Mouse (Mus musculus) gonadal fat pad, adult 2 months (tissue): ENCODE data around the gene Ubxn11. TPM values are rescaled to one million over a fixed set of nuclear protein-coding genes. Genes with fewer than 3 reads are reported as not detected.

ENCODE experiments used
- DNase-seq: peaks from one replicate; pipeline ENCODE4 v3.0.0-alpha.2; 2012; ENCODE audit warnings: low read depth
- polyA plus RNA-seq: library from polyadenylated mRNA; depleted of rRNA; stranded (reverse); fragments of >200 nt; gene quantifications from 2 replicates; pipeline ENCODE4 v1.2.3, GENCODE M21; 2012; rRNA removed

The Ubxn11 gene
- 22.2 and 28.3 TPM in 2 replicates for polyA plus RNA-seq

DNA sequence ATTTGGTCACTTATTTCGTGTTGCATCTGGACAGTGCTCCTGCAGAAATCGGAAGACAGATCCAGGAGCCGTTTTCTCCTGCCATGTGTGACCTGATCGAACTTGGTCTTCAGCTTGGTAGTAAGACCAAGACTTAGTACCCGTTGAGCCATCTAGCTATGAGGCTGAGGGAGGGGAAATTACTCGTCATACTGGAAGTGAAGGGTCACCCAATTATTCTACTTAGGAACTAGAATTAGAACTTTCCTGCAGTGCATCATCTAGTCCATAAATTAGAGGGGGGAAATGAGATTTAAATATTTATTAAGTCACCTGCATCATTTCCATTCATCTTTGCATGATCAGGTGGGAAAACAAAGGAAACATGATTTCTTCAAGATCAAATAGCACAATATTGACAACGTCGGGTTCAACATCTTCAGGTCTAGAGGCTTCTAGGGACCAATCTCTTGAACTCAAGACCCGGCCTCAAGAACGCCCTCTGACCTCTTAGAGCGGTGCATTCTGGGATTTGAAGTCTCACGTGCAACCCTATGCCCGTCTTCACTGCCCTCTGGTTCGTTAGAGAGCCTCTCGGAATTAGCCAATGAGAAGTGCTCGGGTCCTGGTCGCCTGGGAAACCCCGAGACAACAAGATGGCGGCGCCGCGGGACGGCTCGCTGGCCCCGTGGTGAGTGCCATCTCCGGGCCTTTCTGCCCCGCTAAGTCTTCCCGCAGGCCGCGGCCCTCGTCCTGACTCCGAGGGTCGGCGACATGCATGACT lies at the start of gene Ubxn11:
Ubxn11 (plus strand) TSS at position 592 of the 763 bp plus-strand sequence.
- no peak for DNase-seq

DNA sequence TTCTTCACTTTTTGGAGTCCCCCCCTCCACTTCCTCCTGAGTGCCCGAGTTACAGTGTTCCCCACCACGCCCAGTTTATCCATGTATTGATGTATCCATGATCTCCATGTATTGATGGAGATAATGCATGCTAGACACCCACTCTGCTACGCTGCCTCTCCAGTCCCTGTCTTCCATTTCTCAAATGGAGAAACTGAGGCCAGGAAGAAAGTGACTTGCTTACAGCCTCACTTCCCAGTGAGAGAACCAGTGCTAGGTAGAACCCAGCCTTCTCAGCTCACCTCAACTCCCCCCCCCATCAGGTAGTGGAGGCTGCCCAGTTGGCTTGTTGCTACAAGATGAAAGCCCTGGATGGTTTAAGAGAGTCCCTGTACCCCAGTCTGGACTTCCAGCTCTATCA lies 48.8 kb upstream of the Ubxn11 start, which contains the start of gene Zfp683:
Zfp683 (plus strand) TSS at position 301 of the 400 bp plus-strand sequence.
- DNase-seq: no peak

DNA sequence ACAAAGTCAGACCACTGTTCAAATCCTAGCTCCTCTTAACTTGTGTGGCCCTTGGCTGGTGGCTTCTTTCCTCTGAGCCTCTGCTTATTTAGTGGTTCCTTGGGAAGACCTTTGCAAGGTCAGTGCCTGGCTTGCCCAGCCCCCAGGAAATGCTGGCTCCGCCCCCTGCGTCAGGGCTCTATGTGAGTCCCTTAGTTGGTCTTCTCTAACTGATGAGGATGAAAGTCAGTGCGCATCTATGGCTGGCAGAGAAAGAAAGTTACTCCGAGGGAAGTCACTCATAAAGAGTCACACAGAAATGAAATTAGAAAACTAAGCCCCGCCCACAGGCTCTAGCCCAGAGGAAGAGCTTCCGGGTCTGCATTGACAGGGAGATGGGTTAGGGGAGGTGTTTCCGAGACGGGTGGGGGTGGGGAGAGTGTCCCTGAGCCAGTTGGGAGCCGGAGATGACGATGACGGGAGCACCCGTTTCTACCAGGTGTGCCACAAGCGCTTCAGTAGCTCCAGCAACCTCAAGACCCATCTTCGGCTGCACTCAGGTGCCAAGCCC lies 44.1 kb upstream of the Ubxn11 start:
- no peak for DNase-seq

DNA sequence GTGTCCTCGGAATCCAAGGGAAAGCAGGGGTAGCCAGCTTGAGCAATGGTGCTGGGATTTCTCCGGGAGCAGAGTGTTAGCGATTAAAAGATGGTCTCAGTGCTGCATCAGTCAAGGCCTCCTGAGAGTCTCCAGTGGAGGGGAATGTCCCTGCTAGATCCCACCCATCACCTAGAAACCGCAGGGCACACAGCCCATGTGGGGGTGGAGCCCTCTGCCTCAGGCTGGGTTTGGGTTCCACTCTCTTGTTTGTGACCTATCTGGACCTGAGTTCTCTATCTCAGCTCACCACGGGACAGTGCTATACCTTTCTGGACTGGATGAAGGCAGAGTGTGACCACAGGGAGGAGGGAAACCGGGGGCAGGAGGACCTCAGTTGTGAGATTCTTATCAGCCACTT lies 43.5 kb upstream of the Ubxn11 start:
- no peak for DNase-seq

DNA sequence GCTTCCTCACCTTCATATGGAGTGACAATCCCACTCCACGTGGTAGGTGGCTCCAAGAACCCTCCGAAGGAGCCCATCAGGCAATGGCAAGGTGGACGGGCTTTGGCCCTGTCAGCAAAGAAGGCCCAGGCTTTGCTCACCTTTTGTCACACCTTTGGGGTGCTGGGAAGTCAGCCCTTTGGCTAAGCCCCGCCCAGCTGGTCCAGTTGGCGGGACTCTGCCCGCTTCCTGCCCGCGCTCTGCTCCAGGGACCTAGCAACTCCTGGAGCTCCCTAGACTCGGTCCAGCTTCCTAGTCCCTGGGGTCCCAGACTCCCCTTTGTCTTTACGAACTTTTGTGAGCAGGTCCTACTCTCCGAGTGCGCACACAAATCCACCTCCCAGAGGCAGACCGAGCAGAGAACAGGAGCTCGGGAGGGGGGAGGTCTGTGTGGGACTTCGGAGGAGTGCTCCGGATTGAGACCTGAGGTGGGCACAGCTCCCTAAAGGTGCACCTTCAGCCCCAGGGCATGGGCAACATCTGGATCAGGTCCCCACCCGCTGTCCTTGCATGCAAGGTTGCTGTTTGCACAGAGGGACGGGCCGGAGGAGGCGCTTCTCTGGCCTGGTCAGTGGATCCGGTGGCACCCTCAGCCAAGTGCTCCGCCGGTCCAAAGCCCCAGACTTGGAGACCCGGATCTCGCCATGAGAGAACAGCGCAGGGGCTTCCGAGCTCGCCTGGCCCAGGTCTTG lies 42.1 kb upstream of the Ubxn11 start, which contains the start of gene Crybg2:
Crybg2 (plus strand) TSS at position 681 of the 731 bp plus-strand sequence.
- no peak for DNase-seq

DNA sequence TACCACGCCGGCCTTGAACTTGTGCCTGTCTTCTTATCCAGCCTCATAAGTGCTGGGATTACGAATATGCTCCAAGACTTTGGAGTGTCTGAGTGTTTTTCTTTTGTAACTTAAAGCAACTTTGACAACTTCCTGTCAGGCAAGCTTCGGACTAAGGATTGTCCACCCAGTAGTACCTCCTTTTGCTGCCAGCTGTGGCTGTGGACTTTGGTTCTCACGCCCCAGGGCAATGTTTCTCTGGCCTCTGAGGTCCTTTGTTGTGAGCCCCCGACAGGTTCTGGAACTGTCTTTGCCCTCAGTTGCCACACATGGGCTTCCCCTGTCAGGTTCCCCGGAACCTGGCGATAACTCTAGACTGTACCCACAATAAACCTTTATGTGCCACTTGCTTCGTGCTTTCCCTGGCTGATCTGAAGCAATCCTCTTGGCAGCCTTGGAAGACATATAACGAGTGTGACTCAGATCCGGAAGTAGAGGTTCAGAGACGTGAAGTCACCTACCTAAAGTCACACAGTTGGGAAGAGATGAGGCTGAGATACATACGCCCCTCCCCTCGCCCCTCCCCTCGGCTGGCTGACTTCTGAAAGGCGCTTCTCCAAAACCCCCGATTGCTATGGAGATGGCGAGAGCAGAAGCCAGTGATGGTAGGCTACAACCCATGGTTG lies 41.1 kb upstream of the Ubxn11 start:
- peak; percentile 95 for DNase-seq

DNA sequence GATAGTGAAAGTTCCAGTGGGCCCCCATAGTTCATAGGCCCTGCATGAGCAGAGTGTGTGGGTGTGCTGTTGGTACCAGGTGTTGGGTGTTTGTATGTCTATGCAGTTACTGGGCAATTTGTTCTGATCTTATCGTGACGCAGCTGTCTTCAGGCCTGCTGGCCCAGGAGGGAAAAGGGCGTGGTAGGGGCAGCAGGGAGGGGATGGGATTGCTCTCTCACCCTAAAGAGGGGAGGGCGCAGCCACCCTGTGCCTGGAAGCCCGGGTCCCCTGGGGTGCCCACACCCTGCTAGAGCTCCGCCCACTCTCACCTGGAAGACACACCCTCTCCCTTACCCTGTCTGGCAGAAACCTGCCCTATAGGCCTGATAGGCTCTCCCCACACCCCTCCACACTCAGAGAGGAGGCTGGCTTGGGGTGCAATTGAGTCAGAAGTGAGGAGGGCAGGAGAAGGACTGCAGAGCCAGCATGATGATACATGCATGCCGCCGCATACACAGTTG lies 40.4 kb upstream of the Ubxn11 start:
- no peak for DNase-seq

DNA sequence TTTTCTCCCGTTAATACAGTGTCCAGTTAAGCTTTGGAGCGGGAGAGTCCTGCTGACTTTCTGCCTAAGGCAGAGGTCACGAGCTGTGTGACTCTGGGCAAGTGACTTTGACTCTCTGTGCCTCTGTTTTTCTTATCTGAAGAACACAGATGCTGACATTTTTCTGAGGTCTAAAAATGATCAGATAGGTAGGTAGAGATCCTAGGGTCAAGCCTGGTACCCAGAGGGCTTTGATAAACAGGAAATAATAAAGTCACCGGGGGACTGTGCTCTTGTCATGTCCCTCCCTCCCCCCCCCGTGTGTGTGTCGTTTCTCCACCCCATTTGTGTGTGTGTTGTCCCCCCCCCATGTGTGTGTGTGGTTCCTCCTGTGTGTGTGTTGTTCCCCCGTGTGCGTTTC lies 39.8 kb upstream of the Ubxn11 start:
- no peak for DNase-seq

DNA sequence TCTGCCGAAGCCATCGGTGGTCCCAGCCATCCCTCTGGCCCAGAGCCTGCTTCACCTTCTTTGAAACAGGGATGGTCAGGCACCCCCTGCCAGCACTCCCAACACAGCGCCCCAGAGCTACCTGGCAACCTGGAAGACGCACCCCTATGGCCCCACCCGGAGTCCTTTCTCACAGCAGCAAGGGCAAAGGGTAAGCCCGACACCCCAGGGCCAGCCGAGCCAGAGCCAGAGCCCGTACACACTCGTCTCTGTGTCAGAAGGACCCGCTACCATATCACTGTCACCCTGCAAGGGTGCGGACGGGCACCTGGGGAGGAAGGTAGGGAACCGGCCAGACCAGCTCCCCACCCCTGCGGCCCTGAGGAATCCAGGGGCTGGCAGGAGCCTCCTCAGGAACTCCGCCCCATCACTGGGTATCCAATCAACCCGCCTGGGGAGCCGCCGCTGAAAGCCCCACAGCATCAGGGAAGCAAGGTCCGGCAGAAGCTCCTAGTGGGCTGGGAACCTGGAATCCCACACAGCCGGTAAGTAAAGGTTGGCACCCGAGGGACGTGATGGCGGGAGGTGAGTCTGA lies 36.9 kb upstream of the Ubxn11 start:
- no peak for DNase-seq

DNA sequence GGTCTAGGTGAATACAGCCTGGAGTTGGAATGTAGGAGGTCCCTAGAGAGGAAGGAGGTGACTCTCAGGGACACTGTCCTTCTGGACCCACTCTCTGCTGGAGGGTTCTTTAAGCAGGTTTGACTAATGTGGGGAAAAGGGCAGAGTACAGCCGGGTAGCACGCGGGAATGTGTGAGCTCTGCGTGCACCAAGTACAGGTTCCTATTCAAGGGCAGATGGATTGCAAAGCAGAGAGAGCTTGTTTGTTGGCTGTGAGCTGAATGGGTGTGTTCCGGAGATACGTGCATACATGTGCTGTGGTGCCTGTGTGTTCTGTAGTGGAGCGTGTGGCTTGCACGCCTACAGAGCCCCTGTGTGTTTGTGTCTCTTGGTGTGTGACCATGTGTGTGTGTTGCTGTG lies 35.0 kb upstream of the Ubxn11 start:
- no peak for DNase-seq

DNA sequence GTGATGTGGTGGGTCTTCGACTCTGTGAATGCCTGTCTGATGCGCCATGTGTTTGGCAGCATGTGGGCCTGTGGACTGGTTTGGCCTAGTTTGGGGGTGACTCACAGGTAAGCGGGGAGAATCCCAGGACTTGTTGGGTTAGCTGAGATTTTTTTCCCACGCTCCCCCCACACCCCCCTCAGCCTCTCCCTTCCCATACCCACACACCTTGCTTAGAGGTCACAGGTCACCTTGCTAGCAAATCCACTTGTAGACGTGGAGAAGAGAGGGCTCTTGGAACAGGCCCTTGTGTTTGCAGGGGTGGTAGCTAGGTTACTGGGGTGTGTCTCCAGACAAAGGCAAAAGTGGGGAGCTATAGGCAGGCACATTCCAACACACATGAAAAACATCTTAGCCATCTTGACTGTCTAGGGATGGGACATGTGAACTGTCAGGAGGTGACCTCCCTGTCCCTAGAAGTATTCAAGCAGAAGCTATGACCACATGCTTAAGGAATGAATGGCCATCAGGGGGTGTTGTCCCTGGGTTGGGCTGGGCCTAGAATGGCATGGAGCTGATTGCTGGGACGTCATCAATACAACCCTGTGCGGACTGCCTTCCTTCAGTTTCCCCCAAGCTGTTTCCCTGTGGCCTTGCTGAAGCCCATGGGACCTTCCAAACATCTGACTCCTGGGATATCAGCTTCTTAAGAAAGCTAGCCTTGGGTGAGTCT lies 34.4 kb upstream of the Ubxn11 start:
- DNase-seq: no peak

DNA sequence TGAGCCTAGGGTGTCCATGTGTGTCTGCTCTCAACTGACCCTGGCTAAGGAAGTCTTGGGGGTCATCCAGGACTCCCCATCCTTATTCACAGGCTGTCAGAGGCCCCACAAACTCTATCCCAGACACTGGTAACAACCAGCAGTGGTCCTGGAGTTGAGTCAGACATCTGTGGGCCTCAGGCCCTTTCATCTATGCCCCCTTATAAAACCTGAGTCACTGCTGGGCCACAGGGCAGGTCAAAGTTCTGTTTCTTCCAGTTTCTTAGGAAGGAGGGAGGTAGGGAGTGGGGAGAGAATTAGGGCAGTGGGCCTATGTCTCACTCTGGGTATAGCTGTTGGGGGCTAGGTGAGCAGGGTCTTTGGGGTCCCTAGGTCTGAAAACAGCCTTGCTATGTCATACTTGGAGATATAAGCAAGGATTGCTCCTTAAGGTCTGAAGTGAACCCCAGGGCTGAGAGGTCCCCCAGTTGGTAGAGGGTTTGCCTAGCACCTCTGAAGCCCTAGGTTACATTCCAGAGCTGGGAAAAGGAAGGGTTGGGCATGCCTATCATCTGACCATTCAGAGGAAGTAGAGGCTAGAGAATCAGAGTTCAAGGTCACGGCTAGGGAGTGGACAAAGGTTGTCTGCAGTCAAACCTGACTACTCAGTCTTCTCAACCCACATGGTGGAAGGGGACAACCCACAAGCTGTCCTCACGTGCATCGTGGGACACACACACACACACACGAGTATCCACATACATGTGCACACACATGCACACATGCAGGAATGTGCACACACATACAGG lies 33.4 kb upstream of the Ubxn11 start:
- DNase-seq: no peak

DNA sequence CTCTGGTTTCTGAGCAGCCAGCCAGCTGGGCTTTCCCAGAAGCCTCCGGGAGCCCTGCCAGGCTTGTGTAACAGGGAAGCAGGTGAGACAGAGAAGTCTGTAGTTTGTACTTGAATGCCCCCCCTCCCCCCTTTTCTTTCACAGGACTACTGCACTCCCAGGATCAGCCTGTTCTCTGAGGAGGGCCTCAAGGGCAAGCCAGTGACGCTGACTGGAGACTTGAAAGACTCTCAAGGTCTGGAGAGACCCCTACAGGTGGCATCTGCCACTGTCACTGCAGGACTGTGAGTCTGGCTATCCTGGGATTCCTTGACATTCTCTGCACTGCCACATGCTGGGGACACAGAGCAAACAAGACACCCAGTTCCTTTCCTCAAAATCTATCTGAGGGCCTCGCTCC lies 23.7 kb upstream of the Ubxn11 start:
- no peak for DNase-seq

DNA sequence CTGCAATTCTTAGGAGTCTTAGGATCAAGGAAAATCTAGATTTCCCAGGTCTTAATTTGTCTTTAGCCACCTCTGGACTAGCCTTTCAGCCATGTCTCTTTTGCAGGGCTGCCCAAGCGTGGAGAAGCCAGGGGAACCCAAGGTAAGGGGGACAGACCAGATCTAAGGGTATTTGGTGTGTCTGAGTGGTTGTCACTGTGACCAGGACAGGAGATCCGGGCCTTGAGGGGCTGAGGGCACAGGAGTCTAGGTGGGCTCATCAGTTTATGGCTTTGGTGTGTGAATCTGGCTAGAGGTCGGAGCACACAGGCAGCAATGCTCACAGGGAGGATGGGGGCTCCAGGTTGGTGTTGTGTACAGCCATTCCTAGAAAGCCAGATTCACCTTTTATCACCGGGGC lies 21.7 kb upstream of the Ubxn11 start:
- no peak for DNase-seq

DNA sequence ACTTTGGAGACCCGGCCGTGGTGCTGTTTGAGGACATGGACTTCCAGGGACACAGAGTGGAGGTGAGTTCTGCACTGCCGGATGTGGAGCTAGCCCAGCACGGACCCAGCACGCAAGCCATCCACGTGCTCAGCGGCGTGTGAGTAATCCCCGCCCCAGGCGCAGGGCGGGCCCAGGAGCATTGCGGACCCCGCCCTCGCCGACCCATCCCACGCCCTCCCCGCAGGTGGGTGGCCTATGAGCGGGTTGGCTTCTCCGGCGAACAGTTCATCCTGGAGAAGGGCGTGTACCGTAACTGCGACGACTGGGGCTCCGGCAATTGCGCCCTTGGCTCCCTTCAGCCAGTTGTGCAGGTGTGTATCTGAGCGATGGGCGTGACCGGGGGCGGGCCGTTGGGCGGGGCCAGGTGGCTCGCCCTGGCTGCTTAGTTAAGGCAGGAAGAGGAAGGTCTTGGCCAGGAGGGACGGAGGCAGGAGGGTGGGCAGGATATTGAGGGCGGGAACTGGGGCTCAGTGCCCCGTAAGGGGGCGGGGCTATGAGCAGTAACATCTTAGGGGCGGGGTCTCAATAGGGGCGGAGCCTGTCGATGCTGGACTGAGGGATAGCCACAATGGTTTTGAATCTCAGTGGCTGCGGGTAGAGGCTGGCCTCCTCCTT lies 20.5 kb upstream of the Ubxn11 start:
- DNase-seq: no peak

DNA sequence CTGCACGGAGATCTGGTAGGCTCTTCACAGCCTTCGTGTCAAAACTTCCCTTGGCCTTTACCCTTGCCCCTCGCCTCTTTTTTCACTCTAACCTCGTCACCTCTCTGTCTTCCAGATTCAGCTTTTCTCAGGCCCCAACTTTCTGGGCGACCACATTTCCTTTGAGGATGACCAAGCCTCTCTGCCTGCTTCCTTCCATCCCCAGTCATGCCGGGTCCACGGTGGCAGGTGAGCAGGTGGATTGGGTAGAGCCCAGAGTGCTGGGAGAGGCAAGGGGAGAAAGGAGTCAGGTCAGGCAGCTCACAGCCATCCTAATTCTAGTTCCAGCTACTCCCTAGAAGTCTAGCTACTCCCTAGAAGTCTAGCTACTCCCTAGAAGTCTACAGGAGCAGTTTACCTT lies 19.9 kb upstream of the Ubxn11 start:
- no peak for DNase-seq

DNA sequence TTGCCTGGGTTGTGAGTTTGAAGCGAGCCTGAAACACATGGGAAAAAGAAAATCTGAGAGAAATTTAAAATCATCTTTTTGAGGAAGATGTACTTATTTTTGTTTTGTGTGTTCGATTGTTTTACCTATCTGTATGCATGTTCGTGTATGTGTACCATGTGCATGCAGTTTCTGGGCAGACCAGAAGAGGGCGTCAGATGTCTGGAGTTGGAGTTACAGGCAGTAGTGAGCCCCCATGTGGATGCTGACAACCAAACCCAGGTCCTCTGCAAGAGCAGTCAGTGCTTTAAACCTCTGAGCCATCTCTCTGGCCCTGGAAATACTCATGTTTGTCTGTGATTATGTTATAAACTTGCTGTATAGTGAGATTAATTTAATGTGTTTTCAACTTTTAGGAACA lies 17.4 kb upstream of the Ubxn11 start:
- no peak for DNase-seq

DNA sequence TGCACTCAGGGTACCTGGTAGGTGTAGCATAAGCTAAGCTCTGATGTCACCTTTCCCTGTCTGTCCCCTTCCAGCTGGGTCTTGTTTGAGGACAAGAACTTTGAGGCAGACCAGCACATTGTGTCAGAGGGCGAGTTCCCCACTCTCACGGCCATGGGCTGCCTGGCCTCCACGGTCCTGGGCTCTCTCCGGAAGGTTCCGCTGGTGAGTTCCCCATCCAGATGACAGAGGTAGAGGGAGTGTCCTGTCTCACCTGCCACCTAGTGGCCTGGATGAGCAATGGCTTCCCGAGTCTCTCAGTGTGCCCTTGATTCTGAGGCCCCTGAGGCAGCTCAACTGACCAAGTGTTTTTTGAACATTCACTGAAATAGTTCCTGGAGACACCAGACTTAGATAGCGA lies 15.0 kb upstream of the Ubxn11 start:
- DNase-seq: no peak

DNA sequence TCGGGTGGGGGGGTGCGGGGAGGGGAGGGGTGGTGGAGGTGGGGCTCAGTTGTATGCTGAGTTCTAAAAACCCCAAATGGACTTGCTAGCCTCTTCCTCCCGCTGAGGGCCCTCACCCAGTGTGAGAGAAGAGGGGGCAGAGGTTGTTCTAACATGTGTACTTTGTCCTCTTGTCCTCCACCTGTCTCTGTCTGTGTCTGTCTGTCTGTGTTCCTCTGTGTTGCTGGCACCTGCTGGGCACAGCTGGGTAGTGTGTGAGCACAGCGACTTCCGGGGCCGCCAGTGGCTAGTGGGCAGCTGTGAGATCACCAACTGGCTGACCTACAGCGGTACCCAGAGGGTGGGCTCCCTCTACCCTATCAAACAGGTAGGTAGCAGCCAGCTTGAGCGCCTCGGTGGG lies 13.3 kb upstream of the Ubxn11 start:
- no peak for DNase-seq
